Mouse (Mus musculus): ENCODE data around the gene Gm10220. TPM values are rescaled to one million over a fixed set of nuclear protein-coding genes. Genes with fewer than 3 reads are reported as not detected.

Gm10220 gene
- not detected in 2 replicates for polyA plus RNA-seq (2015; fragmentation: Nextera tagmentation; extraction: Ambion mirVana)

DNA sequence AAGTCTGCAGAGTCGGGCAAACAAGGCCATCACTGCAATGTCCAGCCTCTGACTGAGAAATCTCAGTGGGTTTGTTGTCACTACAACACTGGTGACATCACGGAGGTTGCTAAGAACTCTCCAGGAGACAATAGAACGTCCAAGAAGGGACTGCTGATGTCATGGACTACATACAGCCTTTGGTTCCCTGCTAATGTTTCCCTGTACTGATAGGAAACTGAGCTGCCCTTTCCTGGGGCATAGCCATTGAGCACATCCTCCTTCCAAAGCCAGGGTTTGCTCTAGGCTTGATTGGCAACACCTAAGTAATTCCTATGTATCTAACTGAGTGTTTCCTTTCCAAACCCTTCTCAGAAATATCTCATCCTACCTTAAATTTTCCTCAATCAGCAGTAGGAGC is at the start of gene Gm10220:
TSS of gene Gm10220 (minus strand) at position 101 of the 400 bp plus-strand sequence.

DNA sequence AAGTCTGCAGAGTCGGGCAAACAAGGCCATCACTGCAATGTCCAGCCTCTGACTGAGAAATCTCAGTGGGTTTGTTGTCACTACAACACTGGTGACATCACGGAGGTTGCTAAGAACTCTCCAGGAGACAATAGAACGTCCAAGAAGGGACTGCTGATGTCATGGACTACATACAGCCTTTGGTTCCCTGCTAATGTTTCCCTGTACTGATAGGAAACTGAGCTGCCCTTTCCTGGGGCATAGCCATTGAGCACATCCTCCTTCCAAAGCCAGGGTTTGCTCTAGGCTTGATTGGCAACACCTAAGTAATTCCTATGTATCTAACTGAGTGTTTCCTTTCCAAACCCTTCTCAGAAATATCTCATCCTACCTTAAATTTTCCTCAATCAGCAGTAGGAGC is 16.0 kb downstream of the Gm10220 start, which contains the start of gene 5031410I06Rik:
TSS of gene 5031410I06Rik (minus strand) at position 101 of the 400 bp plus-strand sequence.

DNA sequence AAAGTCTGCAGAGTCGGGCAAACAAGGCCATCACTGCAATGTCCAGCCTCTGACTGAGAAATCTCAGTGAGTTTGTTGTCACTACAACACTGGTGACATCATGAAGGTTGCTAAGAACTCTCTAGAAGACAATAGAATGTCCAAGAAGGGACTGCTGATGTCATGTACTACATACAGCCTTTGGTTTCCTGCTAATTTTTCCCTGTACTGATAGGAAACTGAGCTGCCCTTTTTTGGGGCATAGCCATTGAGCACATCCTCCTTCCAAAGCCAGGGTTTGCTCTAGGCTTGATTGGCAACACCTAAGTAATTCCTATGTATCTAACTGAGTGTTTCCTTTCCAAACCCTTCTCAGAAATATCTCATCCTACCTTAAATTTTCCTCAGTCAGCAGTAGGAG is 32.0 kb downstream of the Gm10220 start, which contains the start of gene Gm10471:
TSS of gene Gm10471 (minus strand) at position 101 of the 400 bp plus-strand sequence.

Other genes with a start within 250 kb of the Gm10220 start
- 0.04 TPM in 1 of 2 replicates, not detected in the other for gene Gm21663, start 179.0 kb downstream of the Gm10220 start, polyA plus RNA-seq (2015; fragmentation: Nextera tagmentation; extraction: Ambion mirVana)
- not detected in 2 replicates for gene Gm21671, start 167.0 kb downstream of the Gm10220 start, polyA plus RNA-seq (2015; fragmentation: Nextera tagmentation; extraction: Ambion mirVana)
- gene Gm21680, start 148.8 kb downstream of the Gm10220 start, polyA plus RNA-seq (2015; fragmentation: Nextera tagmentation; extraction: Ambion mirVana) = not detected in 2 replicates
- gene Gm21698, start 132.8 kb downstream of the Gm10220 start, polyA plus RNA-seq (2015; fragmentation: Nextera tagmentation; extraction: Ambion mirVana) = not detected in 2 replicates
- not detected in 2 replicates for gene Gm1979, start 116.6 kb downstream of the Gm10220 start, polyA plus RNA-seq (2015; fragmentation: Nextera tagmentation; extraction: Ambion mirVana)
- not detected in 2 replicates for gene Gm5862, start 98.5 kb downstream of the Gm10220 start, polyA plus RNA-seq (2015; fragmentation: Nextera tagmentation; extraction: Ambion mirVana)
- gene Speer4a, start 81.9 kb downstream of the Gm10220 start, polyA plus RNA-seq (2015; fragmentation: Nextera tagmentation; extraction: Ambion mirVana) = not detected in 2 replicates
- not detected in 2 replicates for gene Gm7347, start 62.8 kb downstream of the Gm10220 start, polyA plus RNA-seq (2015; fragmentation: Nextera tagmentation; extraction: Ambion mirVana)
- not detected in 2 replicates for gene Gm10471, start 32.1 kb downstream of the Gm10220 start, polyA plus RNA-seq (2015; fragmentation: Nextera tagmentation; extraction: Ambion mirVana)
- not detected in 2 replicates for gene 5031410I06Rik, start 16.1 kb downstream of the Gm10220 start, polyA plus RNA-seq (2015; fragmentation: Nextera tagmentation; extraction: Ambion mirVana)
- gene Gm7361, start 136.3 kb upstream of the Gm10220 start, polyA plus RNA-seq (2015; fragmentation: Nextera tagmentation; extraction: Ambion mirVana) = 0.04 TPM in 1 of 2 replicates, not detected in the other